Comparison of ENCODE assay signal across 15 mouse cellular contexts in genomic region chr4:149830551-149831192, GRCm38 (mm10). TPM values are rescaled to one million over a fixed set of nuclear protein-coding genes. Genes with fewer than 3 reads are reported as not detected.
DNase-seq lines count a peak whose midpoint lies in the region; ATAC-seq and TF ChIP-seq lines count a peak whose summit lies in the region.
"Had no signal": no experiment of that assay in that cellular context is flagged by ENCODE, and none has a peak within 500 bp of the region (broad histone marks: within the 10 kb centered on the region; RNA-seq: fewer than 3 reads in every experiment).

No protein-coding gene starts in this region.

- H3K4me3 ChIP-seq in midbrain, embryonic 11.5 days (ENCODE audit: low read depth, low read length), result no peak overlapping the region
- H3K4me3 ChIP-seq in midbrain, embryonic 15.5 days, result no peak overlapping the region
- no peak overlapping the region for H3K4me3 ChIP-seq in heart, embryonic 11.5 days (ENCODE audit: low read depth, low read length)
- H3K4me3 ChIP-seq in limb, embryonic 14.5 days (replicated peaks; ENCODE audit: low read length), result no peak overlapping the region
- H3K4me3 ChIP-seq: forebrain, embryonic 12.5 days; heart, embryonic 13.5 days; kidney, embryonic 15.5 days; liver, embryonic 12.5 days; myocyte; stomach, embryonic 15.5 days had no signal

- H3K4me1 ChIP-seq in midbrain, embryonic 11.5 days (ENCODE audit: control insufficient read depth, insufficient read depth, low read length), result no peaks in the 10 kb centered on the region
- no peaks in the 10 kb centered on the region for H3K4me1 ChIP-seq in midbrain, embryonic 15.5 days
- no peaks in the 10 kb centered on the region for H3K4me1 ChIP-seq in heart, embryonic 11.5 days (ENCODE audit: control insufficient read depth, insufficient read depth, low read length)
- H3K4me1 ChIP-seq in limb, embryonic 14.5 days (ENCODE audit: control insufficient read depth, insufficient read depth, low read length), result peaks cover 21% of the 10 kb centered on the region
- H3K4me1 ChIP-seq: forebrain, embryonic 12.5 days; kidney, embryonic 15.5 days; liver, embryonic 12.5 days; stomach, embryonic 15.5 days had no signal

- no peaks in the 10 kb centered on the region for H3K36me3 ChIP-seq in midbrain, embryonic 11.5 days (ENCODE audit: control insufficient read depth, insufficient read depth, low read length)
- no peaks in the 10 kb centered on the region for H3K36me3 ChIP-seq in midbrain, embryonic 15.5 days (replicated peaks)
- H3K36me3 ChIP-seq in heart, embryonic 11.5 days (ENCODE audit: control insufficient read depth, insufficient read depth, low read length), result no peaks in the 10 kb centered on the region
- H3K36me3 ChIP-seq in limb, embryonic 14.5 days (ENCODE audit: control insufficient read depth, insufficient read depth, low read length), result no peaks in the 10 kb centered on the region
- H3K36me3 ChIP-seq: forebrain, embryonic 12.5 days; heart, embryonic 13.5 days; kidney, embryonic 15.5 days; liver, embryonic 12.5 days; stomach, embryonic 15.5 days had no signal

- DNase-seq in midbrain, embryonic 11.5 days (ENCODE audit: low spot score, missing footprints), result peak; percentile 17
- peak; percentile 22 for DNase-seq in limb, embryonic 14.5 days (ENCODE audit: low spot score)
- DNase-seq in skeletal muscle tissue, adult 2 months (ENCODE audit: low read depth, low spot score), result peak; percentile 77
- no peak for DNase-seq in adrenal gland, adult 2 months
- DNase-seq in kidney, postnatal 36 days, result no peak
- DNase-seq: thymus, postnatal 36 days had no signal

- H3K9ac ChIP-seq in midbrain, embryonic 11.5 days (ENCODE audit: low read length), result no peak overlapping the region
- no peak overlapping the region for H3K9ac ChIP-seq in midbrain, embryonic 15.5 days
- no peak overlapping the region for H3K9ac ChIP-seq in heart, embryonic 11.5 days (ENCODE audit: low read depth, low read length)
- H3K9ac ChIP-seq in limb, embryonic 14.5 days (ENCODE audit: low read depth, low read length, severe bottlenecking), result no peak overlapping the region
- H3K9ac ChIP-seq: forebrain, embryonic 12.5 days; heart, embryonic 13.5 days; kidney, embryonic 15.5 days; liver, embryonic 12.5 days; stomach, embryonic 15.5 days had no signal

- no peak for ATAC-seq in midbrain, embryonic 11.5 days (ENCODE audit: low FRiP score)
- no peak for ATAC-seq in midbrain, embryonic 15.5 days (replicated peaks)
- ATAC-seq in heart, embryonic 11.5 days (replicated peaks; ENCODE audit: insufficient number of reproducible peaks, low FRiP score, low TSS enrichment), result 0 out of 2 replicates have a peak, but pooled peaks have one; percentile 35
- ATAC-seq in limb, embryonic 14.5 days (ENCODE audit: low FRiP score, low read depth), result peak; percentile 44; the same call in 1 of the 2 replicates
- ATAC-seq in activated CD4-positive, CD25-positive, alpha-beta regulatory T cell, adult 4 months, result no peak
- ATAC-seq: liver, embryonic 12.5 days had no signal

- no peak overlapping the region for H3K4me2 ChIP-seq in midbrain, embryonic 11.5 days
- H3K4me2 ChIP-seq in midbrain, embryonic 15.5 days, result no peak overlapping the region
- H3K4me2 ChIP-seq in heart, embryonic 11.5 days, result no peak overlapping the region
- H3K4me2 ChIP-seq in limb, embryonic 14.5 days (replicated peaks; ENCODE audit: low read depth, low read length, severe bottlenecking), result no peak overlapping the region
- H3K4me2 ChIP-seq: forebrain, embryonic 12.5 days; heart, embryonic 13.5 days; kidney, embryonic 15.5 days; liver, embryonic 12.5 days; stomach, embryonic 15.5 days had no signal

- H3K9me3 ChIP-seq in midbrain, embryonic 11.5 days (ENCODE audit: control insufficient read depth, low read length), result no peaks in the 10 kb centered on the region
- H3K9me3 ChIP-seq in midbrain, embryonic 15.5 days, result no peaks in the 10 kb centered on the region
- no peaks in the 10 kb centered on the region; the same call in 1 of the 2 replicates for H3K9me3 ChIP-seq in heart, embryonic 11.5 days (replicated peaks; ENCODE audit: control insufficient read depth, low read length)
- H3K9me3 ChIP-seq in limb, embryonic 14.5 days (ENCODE audit: control insufficient read depth, low read length), result 0 out of 2 replicates have a peak, but pooled peaks cover 5% of the 10 kb centered on the region
- H3K9me3 ChIP-seq: forebrain, embryonic 12.5 days; heart, embryonic 13.5 days; liver, embryonic 12.5 days; stomach, embryonic 15.5 days had no signal

- no peaks in the 10 kb centered on the region for H3K27me3 ChIP-seq in midbrain, embryonic 11.5 days (ENCODE audit: control insufficient read depth, insufficient read depth, low read length)
- H3K27me3 ChIP-seq in midbrain, embryonic 15.5 days (replicated peaks), result no peaks in the 10 kb centered on the region
- no peaks in the 10 kb centered on the region for H3K27me3 ChIP-seq in heart, embryonic 11.5 days (ENCODE audit: control insufficient read depth, insufficient read depth, low read length)
- H3K27me3 ChIP-seq in limb, embryonic 14.5 days (ENCODE audit: control insufficient read depth, insufficient read depth, low read length), result no peaks in the 10 kb centered on the region
- H3K27me3 ChIP-seq: forebrain, embryonic 12.5 days; heart, embryonic 13.5 days; kidney, embryonic 15.5 days; stomach, embryonic 15.5 days had no signal

- 84% methylated on average over 20 of the region's 20 CpGs for WGBS in midbrain, embryonic 11.5 days
- 87% methylated on average over 20 of the region's 20 CpGs for WGBS in midbrain, embryonic 15.5 days
- WGBS in heart, embryonic 11.5 days (ENCODE audit: insufficient replicate concordance), result 58% methylated on average over 20 of the region's 20 CpGs
- WGBS in limb, embryonic 14.5 days, result 37% methylated on average over 20 of the region's 20 CpGs

- no peak overlapping the region for H3K27ac ChIP-seq in midbrain, embryonic 11.5 days (ENCODE audit: low read depth, low read length)
- no peak overlapping the region for H3K27ac ChIP-seq in midbrain, embryonic 15.5 days
- H3K27ac ChIP-seq in heart, embryonic 11.5 days (ENCODE audit: low read depth, low read length), result no peak overlapping the region
- H3K27ac ChIP-seq in limb, embryonic 14.5 days (replicated peaks; ENCODE audit: low read depth, low read length), result peak overlapping the region; percentile 77
- H3K27ac ChIP-seq: forebrain, embryonic 12.5 days; heart, embryonic 13.5 days; kidney, embryonic 15.5 days; liver, embryonic 12.5 days; stomach, embryonic 15.5 days had no signal

- TF ChIP-seq POLR2A in limb, embryonic 14.5 days (IDR thresholded peaks at IDR 0.05; ENCODE audit: borderline replicate concordance, extremely low read depth, insufficient read depth, insufficient read length), result no peak

RNA-seq across cellular contexts. Expression of gene Slc25a33, which starts 56.6 kb away (rescaled TPM):
- 18.6 and 21.4 TPM in 2 replicates for polyA plus RNA-seq in midbrain, embryonic 11.5 days (2014; fragmentation: Nextera tagmentation; extraction: Ambion mirVana)
- 26.6 and 27.4 TPM in 2 replicates for polyA plus RNA-seq in midbrain, embryonic 15.5 days (2015; fragmentation: Nextera tagmentation; extraction: Ambion mirVana)
- polyA plus RNA-seq in heart, embryonic 11.5 days (2014; fragmentation: Nextera tagmentation; extraction: Ambion mirVana), result 7.4 and 9.4 TPM in 2 replicates
- 7.7 and 8.2 TPM in 2 replicates for polyA plus RNA-seq in limb, embryonic 14.5 days (2012; rRNA removed)
- 10.8 and 11.8 TPM in 2 replicates for polyA plus RNA-seq in limb, embryonic 14.5 days (2014; fragmentation: Nextera tagmentation; extraction: Ambion mirVana)
- 10 to 100 TPM; 18.7 to 26.7 TPM for total RNA-seq in adrenal gland, adult 2 months (2021)
- polyA plus RNA-seq in adrenal gland, adult 2 months (2012; rRNA removed), result 29.0 and 43.2 TPM in 2 replicates
- 1 to 10 TPM; 5.2 to 7.7 TPM for polyA plus RNA-seq in activated CD4-positive, CD25-positive, alpha-beta regulatory T cell, adult 4 months (2017; shearing (Covaris generic))

Comparison
In these comparisons a context has a peak if more than half of its experiments do, and no peak if none do; other contexts are left out.
1. ATAC-seq: peak in heart, embryonic 11.5 days (single experiment) and limb, embryonic 14.5 days (single experiment); none in midbrain, embryonic 11.5 days (single experiment), midbrain, embryonic 15.5 days (single experiment) and activated CD4-positive, CD25-positive, alpha-beta regulatory T cell, adult 4 months (single experiment).
2. DNase-seq: peak in midbrain, embryonic 11.5 days (single experiment), limb, embryonic 14.5 days (single experiment) and skeletal muscle tissue, adult 2 months (single experiment); none in adrenal gland, adult 2 months (single experiment) and kidney, postnatal 36 days (0 of 2).